ENCODE assay signal across 9 mouse cellular contexts in genomic region chr6:50304949-50305491, GRCm38 (mm10). TPM values are rescaled to one million over a fixed set of nuclear protein-coding genes. Genes with fewer than 3 reads are reported as not detected.
A peak's percentile ranks its signal among the peaks of the same experiment; 100 is the strongest.
DNase-seq lines count a peak whose midpoint lies in the region; ATAC-seq and TF ChIP-seq lines count a peak whose summit lies in the region.
"Had no signal": no experiment of that assay in that cellular context is flagged by ENCODE, and none has a peak within 500 bp of the region (broad histone marks: within the 10 kb centered on the region; RNA-seq: fewer than 3 reads in every experiment).

No protein-coding gene starts in this region.

- no peaks in the 10 kb centered on the region for H3K9me3 ChIP-seq in forebrain, embryonic 10.5 days
- no peaks in the 10 kb centered on the region for H3K9me3 ChIP-seq in forebrain, embryonic 15.5 days
- H3K9me3 ChIP-seq in forebrain, postnatal 0 days (ENCODE audit: low read length) = no peaks in the 10 kb centered on the region
- no peaks in the 10 kb centered on the region for H3K9me3 ChIP-seq in hindbrain, postnatal 0 days (ENCODE audit: low read length)
- H3K9me3 ChIP-seq in midbrain, embryonic 13.5 days = no peaks in the 10 kb centered on the region

- no peak for ATAC-seq in forebrain, embryonic 15.5 days (replicated peaks)
- peak; percentile 65 for ATAC-seq in forebrain, postnatal 0 days
- ATAC-seq in hindbrain, postnatal 0 days = 0 out of 2 replicates have a peak, but pooled peaks have one; percentile 45
- peak; percentile 43; the same call in 1 of the 2 replicates for ATAC-seq in midbrain, embryonic 13.5 days

- H3K4me3 ChIP-seq in forebrain, embryonic 10.5 days = no peak overlapping the region
- H3K4me3 ChIP-seq in forebrain, embryonic 15.5 days = no peak overlapping the region
- no peak overlapping the region for H3K4me3 ChIP-seq in forebrain, postnatal 0 days (ENCODE audit: low read depth, low read length)
- no peak overlapping the region for H3K4me3 ChIP-seq in hindbrain, postnatal 0 days (ENCODE audit: low read length)
- H3K4me3 ChIP-seq in left cerebral cortex, adult 2 months = no peak overlapping the region
- no peak overlapping the region for H3K4me3 ChIP-seq in midbrain, embryonic 13.5 days (replicated peaks)
- H3K4me3 ChIP-seq: myocyte had no signal

- no peaks in the 10 kb centered on the region for H3K36me3 ChIP-seq in forebrain, embryonic 10.5 days (replicated peaks)
- H3K36me3 ChIP-seq in forebrain, embryonic 15.5 days = no peaks in the 10 kb centered on the region
- no peaks in the 10 kb centered on the region for H3K36me3 ChIP-seq in forebrain, postnatal 0 days (ENCODE audit: insufficient read depth)
- no peaks in the 10 kb centered on the region for H3K36me3 ChIP-seq in hindbrain, postnatal 0 days (ENCODE audit: insufficient read depth, low read length)
- H3K36me3 ChIP-seq in midbrain, embryonic 13.5 days = no peaks in the 10 kb centered on the region

- 67% methylated on average over 4 of the region's 4 CpGs for WGBS in forebrain, embryonic 10.5 days
- 66% methylated on average over 4 of the region's 4 CpGs for WGBS in forebrain, embryonic 15.5 days
- 68% methylated on average over 4 of the region's 4 CpGs for WGBS in forebrain, postnatal 0 days
- 62% methylated on average over 4 of the region's 4 CpGs for WGBS in hindbrain, postnatal 0 days
- WGBS in midbrain, embryonic 13.5 days = 67% methylated on average over 4 of the region's 4 CpGs

- H3K27ac ChIP-seq in forebrain, embryonic 10.5 days = no peak overlapping the region
- H3K27ac ChIP-seq in forebrain, embryonic 15.5 days (replicated peaks) = no peak overlapping the region
- H3K27ac ChIP-seq in forebrain, postnatal 0 days (ENCODE audit: low read depth, low read length) = no peak overlapping the region
- H3K27ac ChIP-seq in hindbrain, postnatal 0 days = no peak overlapping the region
- no peak overlapping the region for H3K27ac ChIP-seq in left cerebral cortex, adult 2 months
- H3K27ac ChIP-seq in midbrain, embryonic 13.5 days = no peak overlapping the region

- TF ChIP-seq CTCF in forebrain, postnatal 0 days (IDR thresholded peaks at IDR 0.05; ENCODE audit: low read depth) = peak; percentile 96
- peak; percentile 95 for TF ChIP-seq CTCF in hindbrain, postnatal 0 days (IDR thresholded peaks at IDR 0.05; ENCODE audit: low read depth)
- peak; percentile 95 for TF ChIP-seq CTCF in left cerebral cortex, adult 2 months (IDR thresholded peaks at IDR 0.05)

- no peak overlapping the region for H3K9ac ChIP-seq in forebrain, embryonic 15.5 days (replicated peaks)
- H3K9ac ChIP-seq in forebrain, postnatal 0 days = no peak overlapping the region
- no peak overlapping the region for H3K9ac ChIP-seq in hindbrain, postnatal 0 days (replicated peaks; ENCODE audit: low read length)
- H3K9ac ChIP-seq in midbrain, embryonic 13.5 days (replicated peaks) = no peak overlapping the region

- intact Hi-C loops in left cerebral cortex, adult 2 months (cut with DNase I) = loop anchor here (2.0 kb wide), 1 partner anchor 232 kb away; no protein-coding TSS in a partner anchor

- peaks cover 6% of the 10 kb centered on the region for H3K4me1 ChIP-seq in forebrain, embryonic 10.5 days
- no peaks in the 10 kb centered on the region for H3K4me1 ChIP-seq in forebrain, embryonic 15.5 days
- no peaks in the 10 kb centered on the region for H3K4me1 ChIP-seq in forebrain, postnatal 0 days (ENCODE audit: insufficient read depth)
- H3K4me1 ChIP-seq in hindbrain, postnatal 0 days (ENCODE audit: insufficient read depth, low read length) = no peaks in the 10 kb centered on the region
- H3K4me1 ChIP-seq in midbrain, embryonic 13.5 days (replicated peaks) = peaks cover 8% of the 10 kb centered on the region; the same call in 1 of the 2 replicates

- no peaks in the 10 kb centered on the region for H3K27me3 ChIP-seq in forebrain, embryonic 10.5 days (ENCODE audit: poor library complexity, severe bottlenecking)
- H3K27me3 ChIP-seq in forebrain, embryonic 15.5 days = no peaks in the 10 kb centered on the region
- H3K27me3 ChIP-seq in forebrain, postnatal 0 days (ENCODE audit: insufficient read depth, low read length) = no peaks in the 10 kb centered on the region
- H3K27me3 ChIP-seq in hindbrain, postnatal 0 days (ENCODE audit: insufficient read depth, low read length) = no peaks in the 10 kb centered on the region
- no peaks in the 10 kb centered on the region for H3K27me3 ChIP-seq in midbrain, embryonic 13.5 days

- DNase-seq in forebrain, embryonic 10.5 days (ENCODE audit: extremely low spot score, low spot score) = peak; percentile 73
- DNase-seq in c-Kit-negative CD71-positive TER-119-positive erythroid progenitor cells, embryonic 14.5 days (ENCODE audit: low read depth, low spot score) = peak; percentile 25
- peak; percentile 85 for DNase-seq in forebrain, postnatal 0 days
- DNase-seq in hindbrain, postnatal 0 days (ENCODE audit: low spot score) = peak; percentile 86
- peak; percentile 75 to 88 for DNase-seq in left cerebral cortex, adult 2 months (ENCODE audit: extremely low spot score in 1 of 2, low spot score in 2 of 2)
- peak; percentile 56 to 72 for DNase-seq in spleen, adult 18-20 months

- no peak overlapping the region for H3K4me2 ChIP-seq in forebrain, embryonic 15.5 days (replicated peaks)
- H3K4me2 ChIP-seq in forebrain, postnatal 0 days (ENCODE audit: low read depth) = no peak overlapping the region
- H3K4me2 ChIP-seq in hindbrain, postnatal 0 days (ENCODE audit: low read depth, low read length) = no peak overlapping the region
- no peak overlapping the region for H3K4me2 ChIP-seq in midbrain, embryonic 13.5 days (replicated peaks)

RNA-seq across cellular contexts. Expression of gene Gsdme, which starts 41.4 kb away (rescaled TPM):
- 57.2 and 59.1 TPM in 2 replicates for polyA plus RNA-seq in forebrain, embryonic 10.5 days (2016; fragmentation: Nextera tagmentation; extraction: Ambion mirVana)
- polyA plus RNA-seq in forebrain, embryonic 15.5 days (2015; fragmentation: Nextera tagmentation; extraction: Ambion mirVana) = 77.2 and 82.7 TPM in 2 replicates
- total RNA-seq in forebrain, postnatal 0 days (2014; rRNA removed) = 21.0 and 23.1 TPM in 2 replicates
- polyA plus RNA-seq in forebrain, postnatal 0 days (2015; fragmentation: Nextera tagmentation; extraction: Ambion mirVana) = 69.4 and 89.9 TPM in 2 replicates
- total RNA-seq in hindbrain, postnatal 0 days (2014; rRNA removed) = 15.4 and 16.9 TPM in 2 replicates
- polyA plus RNA-seq in hindbrain, postnatal 0 days (2015; fragmentation: Nextera tagmentation; extraction: Ambion mirVana) = 82.0 and 85.9 TPM in 2 replicates
- 10 to 100 TPM; 11.8 to 12.1 TPM for total RNA-seq in left cerebral cortex, adult 2 months (2021)
- 64.9 and 71.6 TPM in 2 replicates for polyA plus RNA-seq in midbrain, embryonic 13.5 days (2015; fragmentation: Nextera tagmentation; extraction: Ambion mirVana)

Comparison
In these comparisons a context has a peak if more than half of its experiments do, and no peak if none do; other contexts are left out.
1. DNase-seq: peak in every context shown above with its lines; median percentile 86 in hindbrain, postnatal 0 days; 85 in forebrain, postnatal 0 days; 82 in left cerebral cortex, adult 2 months; 73 in forebrain, embryonic 10.5 days; 64 in spleen, adult 18-20 months; 25 in c-Kit-negative CD71-positive TER-119-positive erythroid progenitor cells, embryonic 14.5 days.